Comparison of ENCODE assay signal across 15 mouse cellular contexts in the genomic region with DNA sequence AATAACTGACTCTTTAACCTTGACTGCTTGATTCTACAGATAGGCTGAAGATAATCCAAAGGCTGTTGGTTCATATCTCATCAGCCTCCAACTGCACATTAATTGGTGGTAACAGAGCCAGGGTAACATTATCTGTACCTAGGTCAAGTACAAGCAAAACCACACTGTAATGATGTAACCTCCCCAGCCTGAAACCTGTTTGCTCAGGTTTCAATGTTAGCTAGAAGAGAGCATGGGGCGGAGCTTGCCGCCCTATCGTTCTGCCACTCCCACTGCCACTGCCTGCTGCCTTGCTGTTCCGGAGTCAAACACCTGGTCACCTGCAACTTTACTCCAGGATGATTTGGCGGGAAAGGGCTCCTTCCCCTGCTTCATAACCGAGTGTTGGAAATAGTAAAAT.
DNase-seq lines count a peak whose midpoint lies in the region; ATAC-seq and TF ChIP-seq lines count a peak whose summit lies in the region.
"Had no signal": no experiment of that assay in that cellular context is flagged by ENCODE, and none has a peak within 500 bp of the region (broad histone marks: within the 10 kb centered on the region; RNA-seq: fewer than 3 reads in every experiment).

No protein-coding gene starts in this region.

- no peak for DNase-seq in kidney, adult 8-10 months
- peak; percentile 26 for DNase-seq in ZHBTc4 (ENCODE audit: low read depth, low spot score)
- no peak for DNase-seq in limb, embryonic 14.5 days (ENCODE audit: low spot score)
- no peak for DNase-seq in forebrain, embryonic 14.5 days (ENCODE audit: low spot score)
- DNase-seq in cerebellum, adult 11 months: no peak
- DNase-seq: cerebellum, adult 18-20 months; gastrocnemius, postnatal 10 days; thymus, adult 18-20 months had no signal

- H3K9me3 ChIP-seq in kidney, embryonic 16.5 days (ENCODE audit: low read length): no peaks in the 10 kb centered on the region
- no peaks in the 10 kb centered on the region for H3K9me3 ChIP-seq in limb, embryonic 14.5 days (ENCODE audit: control insufficient read depth, low read length)
- no peaks in the 10 kb centered on the region for H3K9me3 ChIP-seq in stomach, embryonic 14.5 days (ENCODE audit: control insufficient read depth, low read depth, low read length)
- no peaks in the 10 kb centered on the region for H3K9me3 ChIP-seq in forebrain, embryonic 14.5 days (replicated peaks; ENCODE audit: control insufficient read depth, low read length)
- no peaks in the 10 kb centered on the region for H3K9me3 ChIP-seq in midbrain, embryonic 15.5 days
- H3K9me3 ChIP-seq: hindbrain, embryonic 15.5 days; neural tube, embryonic 15.5 days had no signal

- H3K36me3 ChIP-seq in kidney, embryonic 16.5 days (ENCODE audit: insufficient read depth, low read length): no peaks in the 10 kb centered on the region
- no peaks in the 10 kb centered on the region for H3K36me3 ChIP-seq in limb, embryonic 14.5 days (ENCODE audit: control insufficient read depth, insufficient read depth, low read length)
- no peaks in the 10 kb centered on the region for H3K36me3 ChIP-seq in stomach, embryonic 14.5 days (ENCODE audit: control insufficient read depth, insufficient read depth, low read length)
- 0 out of 2 replicates have a peak, but pooled peaks cover 5% of the 10 kb centered on the region for H3K36me3 ChIP-seq in forebrain, embryonic 14.5 days (ENCODE audit: control insufficient read depth, insufficient read depth, low read length)
- H3K36me3 ChIP-seq in midbrain, embryonic 15.5 days (replicated peaks): no peaks in the 10 kb centered on the region

- WGBS in kidney, embryonic 16.5 days: 16% methylated on average over 6 of the region's 6 CpGs
- 25% methylated on average over 6 of the region's 6 CpGs for WGBS in limb, embryonic 14.5 days
- 18% methylated on average over 6 of the region's 6 CpGs for WGBS in stomach, embryonic 14.5 days
- WGBS in forebrain, embryonic 14.5 days: 38% methylated on average over 6 of the region's 6 CpGs
- 49% methylated on average over 6 of the region's 6 CpGs for WGBS in midbrain, embryonic 15.5 days

- no peak overlapping the region for H3K27ac ChIP-seq in kidney, embryonic 16.5 days (ENCODE audit: low read length)
- no peak overlapping the region for H3K27ac ChIP-seq in limb, embryonic 14.5 days (replicated peaks; ENCODE audit: low read depth, low read length)
- H3K27ac ChIP-seq in stomach, embryonic 14.5 days (ENCODE audit: low read length): no peak overlapping the region
- no peak overlapping the region for H3K27ac ChIP-seq in forebrain, embryonic 14.5 days (ENCODE audit: low read depth, low read length)
- H3K27ac ChIP-seq in midbrain, embryonic 15.5 days: no peak overlapping the region
- H3K27ac ChIP-seq: hindbrain, embryonic 15.5 days; neural tube, embryonic 15.5 days had no signal

- peak; percentile 65; the same call in 1 of the 2 replicates for ATAC-seq in kidney, embryonic 16.5 days (ENCODE audit: low FRiP score, low TSS enrichment)
- ATAC-seq in limb, embryonic 14.5 days (ENCODE audit: low FRiP score, low read depth): no peak
- ATAC-seq in stomach, embryonic 14.5 days (ENCODE audit: insufficient number of reproducible peaks, insufficient read depth, low FRiP score, low read depth): peak; percentile 65; the same call in 1 of the 2 replicates
- ATAC-seq in forebrain, embryonic 14.5 days: no peak
- ATAC-seq in midbrain, embryonic 15.5 days (replicated peaks): no peak

- H3K4me3 ChIP-seq in kidney, embryonic 16.5 days (ENCODE audit: low read length): no peak overlapping the region
- H3K4me3 ChIP-seq in limb, embryonic 14.5 days (replicated peaks; ENCODE audit: low read length): 0 out of 2 replicates have a peak overlapping the region, but pooled peaks have one; percentile 4
- no peak overlapping the region for H3K4me3 ChIP-seq in stomach, embryonic 14.5 days (ENCODE audit: low read depth, low read length)
- no peak overlapping the region for H3K4me3 ChIP-seq in forebrain, embryonic 14.5 days (ENCODE audit: low read depth, low read length)
- H3K4me3 ChIP-seq in midbrain, embryonic 15.5 days: no peak overlapping the region
- H3K4me3 ChIP-seq: erythroblast, embryonic 14.5 days; hindbrain, embryonic 15.5 days; megakaryocyte, embryonic 14.5 days; neural tube, embryonic 15.5 days had no signal

- no peak overlapping the region for H3K9ac ChIP-seq in kidney, embryonic 16.5 days (replicated peaks; ENCODE audit: low read length)
- H3K9ac ChIP-seq in limb, embryonic 14.5 days (ENCODE audit: low read depth, low read length, severe bottlenecking): no peak overlapping the region
- H3K9ac ChIP-seq in stomach, embryonic 14.5 days (replicated peaks; ENCODE audit: low read depth, low read length): no peak overlapping the region
- H3K9ac ChIP-seq in forebrain, embryonic 14.5 days (ENCODE audit: low read length): no peak overlapping the region
- H3K9ac ChIP-seq in midbrain, embryonic 15.5 days: no peak overlapping the region
- H3K9ac ChIP-seq: hindbrain, embryonic 15.5 days; neural tube, embryonic 15.5 days had no signal

- H3K4me1 ChIP-seq in kidney, embryonic 16.5 days (ENCODE audit: insufficient read depth, low read length): no peaks in the 10 kb centered on the region
- H3K4me1 ChIP-seq in limb, embryonic 14.5 days (ENCODE audit: control insufficient read depth, insufficient read depth, low read length): peaks cover 3% of the 10 kb centered on the region; the same call in 1 of the 2 replicates
- no peaks in the 10 kb centered on the region for H3K4me1 ChIP-seq in stomach, embryonic 14.5 days (ENCODE audit: control insufficient read depth, insufficient read depth, low read length)
- H3K4me1 ChIP-seq in forebrain, embryonic 14.5 days (ENCODE audit: control insufficient read depth, insufficient read depth, low read length): no peaks in the 10 kb centered on the region
- H3K4me1 ChIP-seq in midbrain, embryonic 15.5 days: no peaks in the 10 kb centered on the region
- H3K4me1 ChIP-seq: hindbrain, embryonic 15.5 days; megakaryocyte, embryonic 14.5 days; neural tube, embryonic 15.5 days had no signal

- no peak for TF ChIP-seq POLR2A in limb, embryonic 14.5 days (IDR thresholded peaks at IDR 0.05; ENCODE audit: borderline replicate concordance, extremely low read depth, insufficient read depth, insufficient read length)

- H3K4me2 ChIP-seq in kidney, embryonic 16.5 days (replicated peaks; ENCODE audit: low read depth, low read length): peak overlapping the region; percentile 29; the same call in 1 of the 2 replicates
- peak overlapping the region; percentile 8; the same call in 1 of the 2 replicates for H3K4me2 ChIP-seq in limb, embryonic 14.5 days (replicated peaks; ENCODE audit: low read depth, low read length, severe bottlenecking)
- H3K4me2 ChIP-seq in stomach, embryonic 14.5 days (replicated peaks; ENCODE audit: low read depth, low read length): no peak overlapping the region; the same call in 1 of the 2 replicates
- no peak overlapping the region for H3K4me2 ChIP-seq in forebrain, embryonic 14.5 days (ENCODE audit: low read length)
- no peak overlapping the region for H3K4me2 ChIP-seq in midbrain, embryonic 15.5 days
- H3K4me2 ChIP-seq: hindbrain, embryonic 15.5 days; neural tube, embryonic 15.5 days had no signal

- no peaks in the 10 kb centered on the region for H3K27me3 ChIP-seq in kidney, embryonic 16.5 days (ENCODE audit: insufficient read depth, low read length)
- H3K27me3 ChIP-seq in limb, embryonic 14.5 days (ENCODE audit: control insufficient read depth, insufficient read depth, low read length): no peaks in the 10 kb centered on the region
- H3K27me3 ChIP-seq in stomach, embryonic 14.5 days (ENCODE audit: control insufficient read depth, insufficient read depth, low read length): no peaks in the 10 kb centered on the region
- H3K27me3 ChIP-seq in forebrain, embryonic 14.5 days (replicated peaks; ENCODE audit: control insufficient read depth, insufficient read depth, low read length): no peaks in the 10 kb centered on the region
- no peaks in the 10 kb centered on the region for H3K27me3 ChIP-seq in midbrain, embryonic 15.5 days (replicated peaks)
- H3K27me3 ChIP-seq: hindbrain, embryonic 15.5 days; megakaryocyte, embryonic 14.5 days; neural tube, embryonic 15.5 days had no signal

Comparison
In these comparisons a context has a peak if more than half of its experiments do, and no peak if none do; other contexts are left out.
1. ATAC-seq: peak in kidney, embryonic 16.5 days (single experiment) and stomach, embryonic 14.5 days (single experiment); none in limb, embryonic 14.5 days (single experiment), forebrain, embryonic 14.5 days (single experiment) and midbrain, embryonic 15.5 days (single experiment).
2. H3K4me2 ChIP-seq: peak in kidney, embryonic 16.5 days (single experiment) and limb, embryonic 14.5 days (single experiment); none in stomach, embryonic 14.5 days (single experiment), forebrain, embryonic 14.5 days (single experiment) and midbrain, embryonic 15.5 days (single experiment).